Mouse (Mus musculus): ENCODE data around the gene Sorcs2.

GRCm38 (mm10) chr5:36134302-36134701 is 263.6 kb downstream of the Sorcs2 start:
- TF ChIP-seq CTCF (IDR thresholded peaks at IDR 0.05; ENCODE audit: control insufficient read depth, insufficient read depth, low read length) (no peak), POLR2A (IDR thresholded peaks at IDR 0.05; ENCODE audit: borderline replicate concordance, control insufficient read depth, low read depth, low read length) (no peak)
